Mouse (Mus musculus): ENCODE data around the gene Sema3a.

DNA sequence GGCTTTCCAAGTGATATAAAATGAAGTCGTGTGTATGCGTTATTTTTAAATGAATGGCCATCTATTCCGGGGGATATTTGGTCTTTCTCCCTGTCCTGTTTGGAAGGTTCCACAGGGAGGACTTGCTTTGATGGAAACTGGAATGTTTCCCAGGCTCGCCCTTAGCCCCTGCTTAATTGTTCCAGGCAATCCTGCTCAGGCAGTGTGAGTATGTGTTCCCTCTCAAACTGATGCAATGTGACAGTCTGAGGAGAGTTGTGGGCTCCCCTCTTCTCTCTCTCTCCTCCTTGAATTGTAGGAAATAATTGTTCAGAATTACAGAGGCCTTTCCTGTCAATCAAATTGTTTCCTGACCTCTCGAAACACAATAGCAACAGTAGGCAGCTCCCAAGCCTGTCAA is 202.1 kb downstream of the Sema3a start:
- TF ChIP-seq GATA1 (IDR thresholded peaks at IDR 0.05; ENCODE audit: borderline replicate concordance, low read length) (no peak), FLI1 (IDR thresholded peaks at IDR 0.05; ENCODE audit: low read length) (no peak)
